Comparison of ENCODE assay signal across 51 mouse cellular contexts in the genomic region with DNA sequence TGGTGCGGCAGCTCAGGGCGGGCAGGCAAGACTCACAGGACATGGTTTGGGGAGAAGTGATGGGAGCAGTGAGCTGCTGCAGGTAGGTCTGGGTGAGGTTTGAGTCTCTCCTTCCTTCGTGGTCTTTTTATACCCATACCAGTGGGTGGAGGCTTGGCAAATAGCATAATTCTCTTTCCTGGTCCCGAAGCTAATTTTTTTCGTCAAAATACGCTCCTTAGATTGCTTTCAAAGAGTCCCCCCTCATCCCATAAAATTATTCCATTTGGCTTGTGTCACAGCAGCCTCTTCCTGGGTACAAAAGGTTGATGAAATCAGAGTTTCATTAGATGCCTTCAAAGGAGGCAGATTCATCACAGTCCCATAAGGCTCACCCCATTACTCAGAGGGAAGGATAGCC. TPM values are rescaled to one million over a fixed set of nuclear protein-coding genes. Genes with fewer than 3 reads are reported as not detected.
"Had no signal": no experiment of that assay in that cellular context is flagged by ENCODE, and none has a peak within 500 bp of the region (broad histone marks: within the 10 kb centered on the region; RNA-seq: fewer than 3 reads in every experiment).

Krt34 (minus strand) TSS at position 101 of the 400 bp plus-strand sequence.

- H3K4me1 ChIP-seq: heart, embryonic 10.5 days; hindbrain, embryonic 10.5 days; hindbrain, embryonic 12.5 days; hindbrain, embryonic 13.5 days; hindbrain, embryonic 15.5 days; kidney, embryonic 15.5 days had no signal

- H3K36me3 ChIP-seq: heart, embryonic 10.5 days; heart, embryonic 12.5 days; heart, embryonic 13.5 days; heart, embryonic 15.5 days; hindbrain, embryonic 10.5 days; hindbrain, embryonic 12.5 days; hindbrain, embryonic 13.5 days; hindbrain, embryonic 15.5 days; intestine, embryonic 15.5 days; kidney, embryonic 15.5 days had no signal

- H3K4me3 ChIP-seq: heart, embryonic 10.5 days; heart, embryonic 12.5 days; heart, embryonic 13.5 days; heart, embryonic 15.5 days; hindbrain, embryonic 10.5 days; hindbrain, embryonic 12.5 days; hindbrain, embryonic 13.5 days; hindbrain, embryonic 15.5 days; intestine, embryonic 15.5 days; kidney, embryonic 15.5 days; layer of hippocampus, adult 2 months; left cerebral cortex, adult 2 months had no signal

- ATAC-seq: hindbrain, embryonic 16.5 days; hindbrain, postnatal 0 days; inflammation-experienced regulatory T-cells, adult 6 months; intestine, embryonic 15.5 days; intestine, embryonic 16.5 days had no signal

- H3K4me2 ChIP-seq: heart, embryonic 11.5 days; heart, embryonic 12.5 days; heart, embryonic 13.5 days; heart, embryonic 15.5 days; hindbrain, embryonic 12.5 days; hindbrain, embryonic 13.5 days; hindbrain, embryonic 14.5 days; hindbrain, embryonic 15.5 days; intestine, embryonic 15.5 days; kidney, embryonic 15.5 days had no signal

- DNase-seq: heart, postnatal 10 days; heart, postnatal 14 days; heart, postnatal 36 days; heart, postnatal 4 days; kidney, adult 11 months; kidney, adult 18-20 months; kidney, adult 2 months; kidney, adult 8-10 months; kidney, adult 9 months; kidney, postnatal 10 days; kidney, postnatal 14 days; kidney, postnatal 25 days; kidney, postnatal 36 days; kidney, postnatal 4 days; layer of hippocampus, adult 9-11 months; layer of hippocampus, postnatal 36 days had no signal

- H3K9me3 ChIP-seq: heart, embryonic 10.5 days; heart, embryonic 12.5 days; heart, embryonic 13.5 days; heart, embryonic 15.5 days; hindbrain, embryonic 10.5 days; hindbrain, embryonic 12.5 days; hindbrain, embryonic 13.5 days; hindbrain, embryonic 15.5 days; intestine, embryonic 15.5 days; kidney, embryonic 15.5 days had no signal

- H3K27me3 ChIP-seq: heart, embryonic 12.5 days; heart, embryonic 15.5 days; hindbrain, embryonic 12.5 days; hindbrain, embryonic 13.5 days; hindbrain, embryonic 15.5 days; intestine, embryonic 15.5 days; kidney, embryonic 15.5 days had no signal

- H3K27ac ChIP-seq: heart, embryonic 10.5 days; heart, embryonic 13.5 days; heart, embryonic 15.5 days; hindbrain, embryonic 10.5 days; hindbrain, embryonic 12.5 days; hindbrain, embryonic 13.5 days; hindbrain, embryonic 14.5 days; hindbrain, embryonic 15.5 days; hindbrain, postnatal 0 days; intestine, embryonic 15.5 days; kidney, embryonic 15.5 days; kidney, postnatal 0 days; layer of hippocampus, adult 2 months; left cerebral cortex, adult 2 months had no signal

- H3K9ac ChIP-seq: heart, embryonic 12.5 days; heart, embryonic 13.5 days; heart, embryonic 15.5 days; hindbrain, embryonic 12.5 days; hindbrain, embryonic 13.5 days; hindbrain, embryonic 14.5 days; hindbrain, embryonic 15.5 days; intestine, embryonic 15.5 days; kidney, embryonic 15.5 days had no signal

RNA-seq across cellular contexts. Expression of gene Krt34, which starts in this region (rescaled TPM):
- total RNA-seq: heart, postnatal 10 days; heart, postnatal 14 days; heart, postnatal 25 days; heart, postnatal 36 days; heart, postnatal 4 days; hematopoietic stem cell, adult 5-6 weeks; hindbrain, postnatal 0 days; layer of hippocampus, adult 18-20 months; layer of hippocampus, adult 2 months; layer of hippocampus, adult 8-10 months; layer of hippocampus, postnatal 10 days; layer of hippocampus, postnatal 14 days; layer of hippocampus, postnatal 25 days; layer of hippocampus, postnatal 36 days; left cerebral cortex, adult 18-20 months; left cerebral cortex, adult 2 months; left cerebral cortex, adult 8-10 months had no signal
- polyA plus RNA-seq: heart, embryonic 10.5 days; heart, embryonic 11.5 days; heart, embryonic 12.5 days; heart, embryonic 13.5 days; heart, embryonic 14.5 days; heart, embryonic 15.5 days; heart, embryonic 16.5 days; heart, postnatal 0 days; hindbrain, embryonic 10.5 days; hindbrain, embryonic 11.5 days; hindbrain, embryonic 12.5 days; hindbrain, embryonic 13.5 days; hindbrain, embryonic 14.5 days; hindbrain, embryonic 15.5 days; hindbrain, embryonic 16.5 days; hindbrain, postnatal 0 days; inflammation-experienced regulatory T-cells, adult 6 months; intestine, embryonic 15.5 days; intestine, embryonic 16.5 days; kidney, adult 2 months; kidney, embryonic 14.5 days; kidney, embryonic 15.5 days; kidney, embryonic 16.5 days; kidney, postnatal 0 days; large intestine, adult 2 months had no signal
